Mouse (Mus musculus): ENCODE measurements at regions not wholly inside any gene's neighbourhood (a gene's known extent, or its start where the extent isn't known, plus 50 kb on each side); places are given as distances from the start of the nearest gene placed in this dataset.

DNA sequence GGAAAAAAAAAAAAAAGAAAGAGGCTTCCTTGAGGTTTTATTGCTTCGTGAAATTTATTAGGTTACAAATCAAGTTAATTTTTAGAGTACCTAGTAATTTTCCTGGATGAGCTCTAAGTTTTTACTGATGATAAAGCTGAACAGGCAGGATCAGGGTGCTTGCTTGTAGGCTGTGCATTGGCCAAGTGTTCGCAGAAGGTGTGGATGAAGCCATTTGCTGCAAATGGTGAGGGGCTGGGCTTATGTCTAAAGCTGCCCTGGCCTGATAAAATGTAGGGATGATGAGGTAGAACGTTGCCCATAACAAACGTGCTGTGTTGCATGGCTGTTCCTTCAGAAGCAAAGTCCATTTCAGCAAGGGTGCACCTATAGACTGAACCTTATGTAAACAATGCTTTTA lies 90.1 kb upstream of the Rnd3 start:
- in situ Hi-C loops (cut with MboI, MseI) = no loop called here

GRCm38 (mm10) chr2:51238131-51238931 lies 89.4 kb upstream of the Rnd3 start:
- in situ Hi-C loops (cut with MboI, MseI) = no loop called here

DNA sequence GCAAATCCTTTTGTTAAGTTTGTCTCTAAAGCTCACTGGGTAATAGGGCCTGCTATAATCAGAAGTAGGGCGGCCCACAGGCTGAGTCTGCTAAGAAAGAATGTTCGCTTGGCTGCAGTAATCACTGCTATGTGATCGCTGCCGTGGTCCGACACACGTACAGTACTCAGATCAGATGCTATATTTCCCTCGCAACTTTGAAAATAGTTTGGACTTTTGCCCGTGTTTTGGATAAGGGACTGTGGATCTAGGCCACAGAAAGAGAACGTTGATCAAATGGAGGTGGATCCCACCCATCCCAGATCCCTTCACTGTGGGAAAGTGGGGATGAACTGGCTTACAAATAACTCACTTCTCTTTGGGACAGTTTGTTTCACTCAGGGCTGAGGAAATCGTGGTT lies 88.5 kb upstream of the Rnd3 start:
- in situ Hi-C loops (cut with MboI, MseI) = no loop called here

- in situ Hi-C loops (cut with MboI, MseI) = no loop called here
Observed at GRCm38 (mm10) chr2:51236852-51237251, 87.9 kb upstream of the Rnd3 start.

- in situ Hi-C loops (cut with MboI, MseI) = no loop called here
Observed at GRCm38 (mm10) chr2:51234427-51234826, 85.5 kb upstream of the Rnd3 start.

DNA sequence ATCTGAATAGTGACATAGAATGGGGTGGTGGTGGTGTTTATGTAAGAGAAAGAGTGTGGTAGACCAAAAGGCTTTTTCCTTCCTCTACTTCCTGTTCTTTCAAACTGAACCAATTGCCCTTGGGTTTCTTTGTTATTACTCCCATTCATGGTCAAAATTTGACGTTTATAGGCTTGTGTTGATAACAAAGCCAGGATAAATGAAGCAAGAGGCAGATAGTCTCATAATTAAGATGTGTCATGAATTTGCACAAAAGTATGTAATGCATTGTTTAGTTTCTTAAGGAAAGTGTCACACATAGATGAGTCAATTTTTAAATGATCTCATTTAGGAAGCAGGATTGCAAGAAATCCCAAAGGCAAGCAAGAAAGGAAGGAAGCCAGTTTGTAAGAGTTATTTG lies 73.9 kb upstream of the Rnd3 start:
- in situ Hi-C loops (cut with MboI, MseI) = no loop called here

GRCm38 (mm10) chr2:51219714-51220113 lies 70.8 kb upstream of the Rnd3 start:
- in situ Hi-C loops (cut with MboI, MseI) = no loop called here

DNA sequence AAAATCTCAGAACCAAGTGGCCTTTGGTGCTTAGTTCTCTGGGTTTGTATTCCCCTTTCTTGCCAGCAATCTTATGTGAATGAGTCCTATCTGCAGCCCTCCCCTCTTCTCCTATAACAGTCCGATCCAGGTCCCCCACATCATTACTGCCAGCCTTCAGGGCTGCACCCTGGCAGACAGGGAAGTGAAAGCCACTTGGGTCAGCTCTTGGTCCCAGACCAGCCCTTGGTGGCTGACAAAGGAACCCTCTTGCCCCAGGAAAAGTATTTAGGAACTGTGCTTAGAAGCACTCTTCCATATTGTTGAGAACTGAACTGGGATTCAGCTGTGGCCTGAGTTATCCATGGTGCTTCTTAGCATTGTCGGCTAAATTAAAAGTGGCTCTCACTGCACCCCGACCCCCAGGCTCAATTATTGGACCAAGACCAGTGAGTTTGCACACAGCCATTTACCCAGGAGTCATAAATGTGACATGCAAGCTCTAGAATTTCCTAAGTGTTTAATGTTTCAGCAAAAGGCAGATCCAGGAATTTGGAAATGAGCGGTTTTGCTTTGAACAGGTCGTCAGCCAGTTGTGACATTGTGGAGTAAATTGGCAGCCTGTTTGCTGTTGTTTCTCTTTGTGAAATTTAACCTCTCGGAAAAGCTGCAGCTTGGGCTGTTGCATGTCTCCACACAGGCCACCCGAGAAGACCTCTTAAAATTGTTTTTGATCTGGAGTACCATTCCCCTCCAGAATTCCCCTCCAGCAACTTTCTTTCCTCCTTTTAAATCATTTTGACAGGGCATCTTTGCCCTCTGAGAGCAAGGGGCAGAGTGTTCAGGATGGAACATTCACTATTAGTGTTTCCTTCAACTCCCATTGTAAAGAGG lies 58.5 kb upstream of the Rnd3 start:
- in situ Hi-C loops (cut with MboI, MseI) = no loop called here

GRCm38 (mm10) chr2:51206332-51206731 lies 57.4 kb upstream of the Rnd3 start:
- in situ Hi-C loops (cut with MboI, MseI) = no loop called here

Data from regulatory T cell (primary cell).